Mouse (Mus musculus): ENCODE measurements at regions not wholly inside any gene's neighbourhood (a gene's known extent, or its start where the extent isn't known, plus 50 kb on each side); places are given as distances from the start of the nearest gene placed in this dataset.

GRCm38 (mm10) chr16:73835715-73836440 is 575.7 kb downstream of the Robo2 start:
- no peak for DNase-seq

- DNase-seq: no peak
Measured at GRCm38 (mm10) chr16:73821387-73822338, 590.0 kb downstream of the Robo2 start.

GRCm38 (mm10) chr16:73804572-73804971 is 607.1 kb downstream of the Robo2 start:
- no peak for DNase-seq

- DNase-seq: no peak
Measured at GRCm38 (mm10) chr16:73796528-73797171, 615.0 kb downstream of the Robo2 start.

GRCm38 (mm10) chr16:73785074-73785438 is 626.6 kb downstream of the Robo2 start:
- no peak for DNase-seq

GRCm38 (mm10) chr16:73784296-73785073 is 627.1 kb downstream of the Robo2 start:
- no peak for DNase-seq

GRCm38 (mm10) chr16:73772454-73772853 is 639.2 kb downstream of the Robo2 start:
- no peak for DNase-seq

GRCm38 (mm10) chr16:73770440-73770856 is 641.2 kb downstream of the Robo2 start:
- DNase-seq: no peak

GRCm38 (mm10) chr16:73769729-73770128 is 641.9 kb downstream of the Robo2 start:
- no peak for DNase-seq

GRCm38 (mm10) chr16:73768706-73769105 is 642.9 kb downstream of the Robo2 start:
- no peak for DNase-seq

GRCm38 (mm10) chr16:73765184-73765583 is 646.4 kb downstream of the Robo2 start:
- DNase-seq: no peak

GRCm38 (mm10) chr16:73760921-73761320 is 650.7 kb downstream of the Robo2 start:
- DNase-seq: no peak

- no peak for DNase-seq
Measured at GRCm38 (mm10) chr16:73758872-73759271, 652.8 kb downstream of the Robo2 start.

- DNase-seq: peak in 1 of 2 experiments; percentile 1
Measured at GRCm38 (mm10) chr16:73754302-73754701, 657.3 kb downstream of the Robo2 start.

GRCm38 (mm10) chr16:73728297-73728696 is 683.3 kb downstream of the Robo2 start:
- DNase-seq: no peak

- no peak for DNase-seq
Measured at GRCm38 (mm10) chr16:73719691-73720090, 691.9 kb downstream of the Robo2 start.

GRCm38 (mm10) chr16:73716301-73716700 is 695.3 kb downstream of the Robo2 start:
- no peak for DNase-seq

GRCm38 (mm10) chr16:73707051-73707450 is 704.6 kb downstream of the Robo2 start:
- no peak for DNase-seq

- DNase-seq: no peak
Measured at GRCm38 (mm10) chr16:73689274-73689673, 722.4 kb downstream of the Robo2 start.

- no peak for DNase-seq
Measured at GRCm38 (mm10) chr16:73679804-73680203, 731.8 kb downstream of the Robo2 start.

- DNase-seq: no peak
Measured at GRCm38 (mm10) chr16:73670516-73670915, 741.1 kb downstream of the Robo2 start.

Measured in adrenal gland, postnatal 36 days (tissue).